Mouse (Mus musculus) adrenal gland, adult 2 months (tissue): Measurements from ENCODE around the gene Lrp11. TPM values are rescaled to one million over a fixed set of nuclear protein-coding genes. Genes with fewer than 3 reads are reported as not detected.

Experiments
- DNase-seq: peaks from one replicate; pipeline ENCODE4 v3.0.0; 2021
- polyA plus RNA-seq: library from polyadenylated mRNA; depleted of rRNA; stranded (reverse); fragments of >200 nt; gene quantifications from 2 replicates; pipeline ENCODE4 v1.2.3, GENCODE M21; 2012; rRNA removed
- total RNA-seq, 2 experiments: library from RNA; stranded (reverse); gene quantifications; 2 replicates each; pipeline ENCODE4 v1.2.3; 2021

The Lrp11 gene
- total and polyA plus RNA-seq, 3 experiments, result 19.4 to 64.0 (median 23.7) TPM

DNA sequence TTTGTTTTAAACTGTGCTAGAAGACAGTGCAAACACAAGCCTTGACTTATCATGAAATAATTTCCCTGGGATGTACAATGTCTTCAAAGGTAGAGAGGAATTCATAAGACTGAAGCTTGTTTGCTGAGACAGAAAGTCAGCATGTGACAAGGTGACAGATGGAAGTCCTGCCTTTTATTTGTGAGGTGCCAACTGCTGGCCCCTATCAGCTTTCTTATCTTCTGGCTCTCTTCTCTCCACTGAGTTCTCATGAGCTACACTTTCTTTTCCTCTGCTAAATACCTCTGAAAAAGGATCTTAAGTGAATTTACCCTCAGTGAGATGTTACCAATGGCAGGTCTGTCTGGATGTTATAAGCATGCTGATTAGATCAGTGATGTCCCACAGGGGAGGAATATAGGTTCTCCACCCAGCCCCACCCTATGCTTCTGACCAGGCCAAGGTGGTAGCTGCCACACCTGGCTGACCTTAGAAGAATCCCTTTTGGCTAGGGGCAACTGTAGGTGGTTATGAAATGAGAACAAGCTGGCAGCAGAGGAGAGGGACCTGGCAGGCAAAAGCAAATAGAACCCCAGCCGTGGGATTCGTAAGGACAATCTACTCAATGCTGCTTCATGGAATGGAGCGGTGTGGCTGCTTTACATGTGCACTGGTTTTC lies 34.4 kb downstream of the Lrp11 start:
- no peak for DNase-seq

DNA sequence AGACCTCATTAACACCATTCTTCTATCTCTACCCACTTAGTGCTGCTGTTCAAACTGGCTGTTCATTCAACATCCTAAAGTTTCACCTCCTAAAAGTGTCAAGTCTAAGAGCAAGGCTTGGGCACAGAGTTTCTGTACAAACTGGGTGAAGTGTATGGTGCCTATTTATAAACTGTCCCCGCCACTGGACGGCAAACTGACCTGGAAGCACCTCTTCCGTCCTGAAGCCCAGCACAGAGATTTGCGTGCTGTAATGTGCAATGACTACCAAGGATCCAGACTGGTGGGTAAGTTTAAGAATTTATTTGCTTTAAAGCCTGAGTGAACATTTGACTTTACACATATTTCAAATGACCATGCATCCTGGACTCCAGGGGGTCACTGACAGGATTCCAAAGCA lies 39.5 kb downstream of the Lrp11 start:
- no peak for DNase-seq

DNA sequence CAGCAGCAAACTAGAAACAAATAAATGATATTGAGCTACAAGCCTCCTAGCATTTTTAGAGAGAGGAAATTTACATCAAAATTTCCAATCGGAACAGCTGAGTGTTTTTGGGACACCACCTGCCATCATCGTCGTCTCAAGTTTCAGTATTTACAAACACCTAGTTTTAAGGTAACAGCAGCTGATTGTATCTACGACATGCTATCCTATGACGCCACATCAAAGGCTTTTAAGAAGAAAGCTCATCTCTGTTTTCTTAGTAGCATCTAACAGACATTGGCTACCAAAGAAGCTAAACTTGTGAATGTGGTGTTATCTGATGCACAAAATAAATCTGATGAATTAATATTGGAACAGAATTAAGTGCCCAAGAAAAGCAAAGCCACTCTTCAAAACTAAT lies 40.7 kb downstream of the Lrp11 start:
- no peak for DNase-seq

DNA sequence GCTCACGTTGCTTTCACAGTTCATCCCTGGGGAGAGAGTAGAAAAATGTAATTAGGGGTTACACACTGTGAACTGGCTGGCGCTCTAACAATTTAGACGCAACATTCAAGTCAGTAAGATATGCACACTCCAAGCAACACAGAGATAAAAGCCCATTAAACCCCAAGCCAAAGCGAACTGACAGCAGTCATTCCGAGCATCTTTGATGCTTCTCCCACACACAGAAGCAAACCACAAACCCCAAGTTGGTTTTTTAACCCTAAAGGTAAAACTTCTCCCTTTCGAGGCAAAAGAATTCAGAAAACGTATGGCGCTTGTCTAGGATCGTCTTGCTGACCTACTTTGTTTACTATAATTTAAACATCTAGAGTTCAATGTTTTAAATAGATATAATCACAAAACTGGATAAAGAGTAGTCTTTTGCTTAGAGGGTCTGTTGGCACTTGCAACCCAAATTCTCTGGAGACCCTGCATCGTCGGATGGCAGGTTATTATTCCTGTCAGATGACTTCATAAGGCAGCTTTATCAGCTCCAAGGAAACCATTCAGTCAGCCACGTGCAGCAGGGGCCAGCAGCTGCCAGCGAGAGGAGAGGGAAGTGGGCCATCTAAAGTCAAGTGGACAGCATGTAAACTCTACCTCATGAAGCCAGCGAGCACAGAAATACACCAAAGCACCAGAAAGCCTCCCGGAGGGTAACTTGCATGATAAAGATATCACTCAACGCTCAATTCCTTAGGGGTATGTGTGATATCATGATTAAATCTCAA lies 41.5 kb downstream of the Lrp11 start:
- DNase-seq, result no peak

DNA sequence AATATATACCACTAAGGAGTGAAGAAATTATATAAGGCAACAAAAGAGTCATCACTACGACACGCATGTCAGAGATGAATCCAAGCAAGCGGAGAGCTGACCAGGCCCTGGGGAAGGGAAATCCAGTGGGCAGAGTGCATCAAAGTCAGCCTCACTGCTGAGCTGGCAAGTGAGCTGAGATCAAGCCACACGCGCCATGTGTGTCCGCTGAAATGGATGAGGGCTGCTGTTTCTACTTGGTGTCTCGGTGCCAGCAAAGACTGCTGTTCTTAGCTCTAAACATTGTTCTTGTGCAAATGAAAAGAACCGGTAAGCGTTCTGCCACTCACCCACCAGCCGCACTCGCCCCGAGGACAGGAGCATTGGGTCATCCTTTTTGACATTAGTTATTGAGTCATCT lies 50.8 kb downstream of the Lrp11 start:
- no peak for DNase-seq

DNA sequence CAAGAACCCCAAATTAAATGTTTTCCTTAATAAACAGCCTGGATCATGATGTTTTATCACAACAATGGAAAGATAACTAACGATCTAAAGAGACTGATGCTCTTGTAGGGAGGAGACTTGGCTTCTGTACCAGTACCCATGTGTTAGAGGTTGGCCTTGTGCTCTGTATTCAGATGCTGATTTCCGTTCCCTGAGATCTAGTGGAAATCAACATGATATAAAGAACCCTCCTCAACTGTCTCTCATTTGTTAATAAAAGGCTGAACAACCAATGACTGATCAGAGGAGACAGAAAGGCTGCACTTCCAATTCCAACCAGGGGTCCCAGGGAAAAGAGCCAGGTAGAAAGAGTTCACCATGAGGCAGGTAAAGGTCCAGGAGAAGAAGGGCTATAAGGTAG lies 56.3 kb downstream of the Lrp11 start:
- no peak for DNase-seq

DNA sequence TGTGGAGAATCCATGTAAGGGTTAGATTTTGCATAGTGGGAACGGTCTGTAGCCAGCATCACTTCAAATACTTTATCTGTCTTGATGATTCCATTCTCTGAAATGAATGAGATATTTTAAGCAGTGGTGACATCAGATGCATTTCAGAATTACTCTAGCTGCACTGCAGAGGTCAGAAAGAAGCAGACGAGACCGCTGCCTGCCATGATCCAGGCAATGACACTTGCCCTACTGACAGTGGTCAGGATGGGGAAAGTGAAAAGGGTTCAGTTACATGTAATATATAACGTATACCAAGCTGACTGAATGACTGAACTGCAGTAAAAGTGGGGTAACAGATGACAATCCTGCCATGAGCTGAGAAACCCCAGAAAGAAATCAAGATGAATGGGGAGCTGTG lies 59.5 kb downstream of the Lrp11 start:
- no peak for DNase-seq

DNA sequence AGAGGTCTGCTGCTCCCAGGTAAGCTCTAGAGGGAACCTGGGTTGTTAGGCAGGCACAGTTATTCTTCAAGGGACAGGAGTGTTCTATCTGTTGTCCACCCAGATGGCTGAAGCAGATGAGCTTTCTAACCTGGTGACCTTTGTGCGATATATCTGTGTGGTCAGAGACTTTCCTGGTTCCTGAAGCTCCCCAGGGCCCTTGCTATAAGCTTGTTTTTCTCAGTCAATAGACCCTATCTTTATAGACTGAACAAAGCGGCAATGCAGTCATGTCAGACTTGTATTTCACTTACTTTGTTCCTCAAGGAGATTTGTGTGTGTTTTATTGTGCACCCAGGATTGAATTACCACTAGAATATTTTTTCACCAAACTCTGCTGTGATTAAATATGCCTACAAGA lies 61.5 kb downstream of the Lrp11 start:
- DNase-seq, result no peak

DNA sequence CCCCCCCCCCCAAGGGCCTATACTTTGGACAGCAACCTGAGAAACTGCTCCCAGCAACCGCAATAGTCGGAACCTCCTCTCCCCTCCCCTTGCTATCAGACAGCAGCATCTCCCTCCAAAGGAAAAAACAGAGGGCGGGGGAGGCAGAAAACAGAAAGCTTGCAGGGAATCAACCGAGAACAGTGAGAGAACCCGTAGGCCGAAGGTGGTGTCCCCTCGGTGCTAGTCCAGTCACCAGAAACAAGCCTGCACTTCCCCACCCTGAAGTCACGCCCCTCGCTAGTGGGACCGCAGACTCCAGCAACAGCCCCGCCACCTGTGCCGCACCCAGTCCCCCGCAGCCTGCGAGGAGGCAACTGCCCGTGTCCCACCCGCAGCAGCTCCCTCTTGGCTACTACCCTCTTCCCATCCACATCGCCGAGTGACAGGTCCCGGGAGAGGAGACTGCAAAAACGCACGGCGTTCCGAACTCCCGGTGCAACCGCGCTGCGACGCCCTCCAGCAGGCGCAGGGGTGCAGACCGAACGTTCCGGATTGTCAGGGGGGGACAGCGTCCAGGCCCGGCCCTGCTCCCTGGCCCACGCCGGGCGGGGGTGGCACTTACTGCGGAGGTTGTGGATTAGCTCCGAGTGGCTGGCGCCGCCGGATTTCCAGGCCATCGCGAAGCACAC lies 73.0 kb downstream of the Lrp11 start:
- DNase-seq, result no peak

DNA sequence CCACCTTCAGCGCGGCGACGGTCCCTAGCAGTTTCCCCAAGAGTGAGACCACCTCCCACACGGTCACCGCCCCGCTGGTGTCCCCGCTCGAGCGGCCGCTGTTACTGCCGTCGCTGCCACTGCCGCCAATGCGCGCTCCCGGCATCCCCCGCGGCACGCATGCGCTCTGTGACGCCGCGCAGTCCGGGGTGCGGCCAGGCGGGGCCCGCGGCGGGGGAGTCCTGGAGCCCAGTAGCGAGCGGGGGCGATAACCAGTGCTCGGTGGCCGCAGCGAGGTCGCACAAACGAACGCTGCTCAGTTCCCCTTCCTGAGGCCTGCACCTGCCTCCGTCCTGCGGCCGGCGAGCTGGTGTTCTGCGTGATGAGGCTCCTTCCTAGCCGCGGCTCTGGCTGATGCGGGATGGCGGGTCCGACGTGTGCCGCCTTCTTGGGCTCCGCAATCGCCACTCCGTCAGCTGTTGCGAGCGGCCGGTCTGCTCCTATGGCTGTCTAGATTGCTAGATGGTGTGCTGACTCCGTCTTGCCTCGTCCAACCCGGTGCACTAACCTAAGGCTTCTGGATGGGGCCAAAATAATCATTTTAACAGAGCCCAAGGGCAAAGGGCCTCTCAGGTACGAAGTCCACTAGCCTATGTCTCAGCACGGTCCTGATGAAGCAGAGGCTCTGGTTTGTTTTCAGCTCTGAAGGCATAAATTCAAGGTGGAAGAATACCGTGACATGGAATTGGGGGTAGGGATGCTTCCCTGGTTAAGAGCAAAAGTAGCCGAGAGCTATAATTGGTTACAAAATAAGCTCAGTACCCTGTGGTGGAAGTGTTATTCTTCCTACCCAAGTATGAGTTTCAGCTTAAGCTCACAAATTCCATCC lies 73.8 kb downstream of the Lrp11 start:
- DNase-seq, result peak; percentile 96

DNA sequence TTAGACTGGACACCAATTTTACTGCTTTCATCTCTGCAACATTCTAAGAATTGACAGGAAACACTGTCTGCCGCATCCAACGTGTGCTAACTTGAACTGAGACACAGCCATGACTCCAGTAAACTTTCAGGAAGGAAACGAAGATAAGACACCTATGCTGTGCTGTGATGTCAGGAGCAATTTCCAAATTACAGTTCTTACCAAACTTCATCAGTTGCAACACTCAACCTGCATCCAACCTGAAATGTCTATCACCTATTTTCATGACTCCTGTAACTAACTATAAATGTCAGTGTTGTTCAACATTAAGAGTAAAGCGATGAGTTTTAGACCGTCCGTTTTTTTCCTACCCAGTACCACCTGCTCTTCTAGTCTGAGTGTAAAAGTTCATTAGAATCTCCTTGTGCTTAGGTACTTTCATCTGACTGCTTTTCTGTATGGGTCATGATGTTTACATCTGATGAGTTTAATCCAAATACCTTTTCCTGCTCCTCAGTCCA lies 74.5 kb downstream of the Lrp11 start:
- no peak for DNase-seq

DNA sequence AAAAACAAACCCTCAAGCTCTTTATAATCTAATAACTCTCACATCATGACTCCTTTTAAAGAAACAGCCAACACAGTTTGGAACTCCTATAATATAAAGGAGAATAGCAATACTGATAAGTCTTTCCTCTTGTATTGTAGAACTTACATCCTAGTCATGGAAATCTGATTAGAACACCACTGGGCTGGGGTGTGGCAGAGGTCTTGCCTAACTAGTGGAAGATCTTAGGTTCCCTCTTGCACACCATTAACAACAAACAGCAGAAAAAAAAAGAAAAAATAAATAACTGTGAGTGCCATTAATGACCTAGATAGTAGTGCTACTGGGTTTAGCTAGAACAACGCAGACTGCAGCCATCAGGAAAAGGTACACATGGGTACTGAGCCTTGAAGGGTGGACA lies 75.3 kb downstream of the Lrp11 start:
- no peak for DNase-seq

DNA sequence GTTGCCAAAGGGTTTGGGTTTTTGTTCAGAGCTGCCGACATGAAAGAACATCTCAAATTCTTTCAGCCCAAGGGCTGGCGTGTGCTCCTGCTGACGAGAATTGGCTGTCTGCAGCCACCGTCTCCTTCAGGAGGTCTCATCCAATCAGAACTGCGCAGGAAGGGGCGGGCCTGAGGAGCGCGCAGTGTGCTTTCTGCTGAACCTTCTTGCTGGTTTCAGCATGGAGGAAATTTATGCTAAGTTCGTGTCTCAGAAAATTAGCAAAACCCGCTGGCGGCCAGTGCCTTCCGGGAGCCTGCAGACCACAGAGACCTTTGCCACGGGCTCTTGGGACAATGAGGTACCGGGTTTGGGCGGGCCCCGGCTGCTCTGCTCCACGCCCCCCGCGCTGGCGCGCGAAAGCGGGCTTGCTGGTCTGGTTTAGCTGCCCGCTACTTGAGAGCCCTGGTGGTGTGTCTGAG lies 77.8 kb downstream of the Lrp11 start, which contains the start of gene Nup43:
Gene Nup43 (plus strand): TSS at position 162 of the 461 bp plus-strand sequence.
- peak; percentile 93 for DNase-seq

DNA sequence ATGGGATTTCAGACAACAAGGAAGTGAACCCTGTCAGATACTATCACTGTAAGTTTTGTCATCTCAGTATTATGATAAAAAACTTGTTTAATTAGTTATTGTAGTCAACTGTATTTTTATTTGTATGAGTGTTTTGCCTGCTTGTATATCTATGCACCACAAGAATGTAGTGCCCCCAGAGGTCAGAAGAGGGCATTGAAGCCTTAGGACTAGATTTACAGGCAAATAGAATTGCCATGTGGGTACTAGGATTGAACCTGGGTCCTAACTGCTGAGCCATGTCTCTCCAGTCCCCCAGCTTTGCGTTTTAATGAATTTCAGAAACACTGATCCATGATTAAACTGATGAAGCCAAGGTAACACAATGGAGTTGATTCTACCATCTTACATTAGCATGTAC lies 84.1 kb downstream of the Lrp11 start:
- no peak for DNase-seq

Other genes starting within 250 kb of the Lrp11 start
- 1 to 10 TPM; 5.5 to 5.6 TPM for gene Ulbp1, start 116.2 kb upstream of the Lrp11 start, total RNA-seq
- 0.45 and 0.80 TPM in 2 replicates for gene Ulbp1, start 116.2 kb upstream of the Lrp11 start, polyA plus RNA-seq
- 10 to 100 TPM; 10.5 to 10.8 TPM for gene Nup43, start 77.7 kb downstream of the Lrp11 start, total RNA-seq
- 1.2 and 2.7 TPM in 2 replicates for gene Nup43, start 77.7 kb downstream of the Lrp11 start, polyA plus RNA-seq
- 10 to 100 TPM; 67.1 to 80.0 TPM for gene Pcmt1, start 91.3 kb downstream of the Lrp11 start, total RNA-seq
- 29.2 and 33.3 TPM in 2 replicates for gene Pcmt1, start 91.3 kb downstream of the Lrp11 start, polyA plus RNA-seq
- 10 to 100 TPM; 43.0 to 63.3 TPM for gene Lats1, start 91.4 kb downstream of the Lrp11 start, total RNA-seq
- 7.8 and 9.4 TPM in 2 replicates for gene Lats1, start 91.4 kb downstream of the Lrp11 start, polyA plus RNA-seq
- 10 to 100 TPM; 28.5 to 31.3 TPM for gene Katna1, start 136.2 kb downstream of the Lrp11 start, total RNA-seq
- gene Katna1, start 136.2 kb downstream of the Lrp11 start, polyA plus RNA-seq, result 0.74 and 1.2 TPM in 2 replicates
- gene Ginm1, start 203.0 kb downstream of the Lrp11 start, total RNA-seq, result 100 to 1,000 TPM; 224 to 279 TPM
- 28.2 and 33.4 TPM in 2 replicates for gene Ginm1, start 203.0 kb downstream of the Lrp11 start, polyA plus RNA-seq
- 10 to 100 TPM; 21.6 to 26.7 TPM for gene Ppil4, start 203.1 kb downstream of the Lrp11 start, total RNA-seq
- 2.7 and 3.5 TPM in 2 replicates for gene Ppil4, start 203.1 kb downstream of the Lrp11 start, polyA plus RNA-seq
- under 1 TPM; 0.28 to 0.35 TPM for gene Zc3h12d, start 242.7 kb downstream of the Lrp11 start, total RNA-seq
- 0.40 TPM in 2 replicates for gene Zc3h12d, start 242.7 kb downstream of the Lrp11 start, polyA plus RNA-seq